Mouse (Mus musculus) naive thymus-derived CD4-positive, alpha-beta T cell, adult 5 months (primary cell): ENCODE measurements around the gene Tln1. TPM values are rescaled to one million over a fixed set of nuclear protein-coding genes. Genes with fewer than 3 reads are reported as not detected.

ENCODE experiments used
- polyA plus RNA-seq: library from polyadenylated mRNA; unstranded; fragments of 100-300 nt; shearing (Covaris generic); gene quantifications from one replicate; pipeline ENCODE4 v1.2.1, GENCODE M21; 2017

The Tln1 gene
- 240 TPM for polyA plus RNA-seq

DNA sequence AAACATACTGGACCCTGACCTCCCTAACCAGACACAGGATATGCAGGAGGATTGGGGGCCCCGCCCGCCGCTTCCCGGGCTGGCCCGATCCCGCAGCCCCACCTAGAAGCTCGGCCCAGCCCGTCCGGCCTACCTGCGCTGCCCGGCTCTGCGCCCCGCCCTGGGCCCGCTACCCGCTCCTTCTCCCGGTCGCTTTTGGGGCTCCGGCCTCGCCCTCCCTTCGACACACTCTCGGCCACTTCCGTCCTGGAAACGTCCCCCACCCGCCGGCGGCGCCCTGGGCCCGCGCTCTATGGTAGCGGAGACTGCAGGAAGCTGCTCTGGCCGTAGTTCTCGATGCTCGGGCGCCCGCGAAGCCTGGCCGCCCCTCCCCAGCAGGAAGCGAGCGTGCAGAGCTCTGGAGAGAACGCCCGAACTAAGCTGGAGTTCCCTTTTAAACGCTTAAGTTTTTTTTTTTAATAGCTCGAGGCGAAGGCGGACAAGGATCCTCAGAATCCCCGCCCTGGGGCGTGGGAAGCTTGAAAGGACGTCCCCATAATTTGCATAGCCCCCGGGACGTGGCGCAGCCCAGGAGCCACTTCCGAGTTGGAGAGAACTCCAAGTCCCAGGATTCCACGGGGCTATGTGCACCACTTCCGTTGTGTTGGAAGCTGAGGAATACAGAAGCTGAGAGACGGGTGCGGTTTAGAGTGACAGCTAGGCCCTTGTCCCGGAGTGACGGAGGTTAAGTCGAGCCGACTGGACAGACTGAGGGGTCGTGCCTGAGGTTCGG is at the start of gene Tln1, which contains the start of gene Creb3:
TSS of gene Tln1 (minus strand) at position 695 of the 772 bp plus-strand sequence.
TSS of gene Creb3 (plus strand) at position 336 of the 772 bp plus-strand sequence.

DNA sequence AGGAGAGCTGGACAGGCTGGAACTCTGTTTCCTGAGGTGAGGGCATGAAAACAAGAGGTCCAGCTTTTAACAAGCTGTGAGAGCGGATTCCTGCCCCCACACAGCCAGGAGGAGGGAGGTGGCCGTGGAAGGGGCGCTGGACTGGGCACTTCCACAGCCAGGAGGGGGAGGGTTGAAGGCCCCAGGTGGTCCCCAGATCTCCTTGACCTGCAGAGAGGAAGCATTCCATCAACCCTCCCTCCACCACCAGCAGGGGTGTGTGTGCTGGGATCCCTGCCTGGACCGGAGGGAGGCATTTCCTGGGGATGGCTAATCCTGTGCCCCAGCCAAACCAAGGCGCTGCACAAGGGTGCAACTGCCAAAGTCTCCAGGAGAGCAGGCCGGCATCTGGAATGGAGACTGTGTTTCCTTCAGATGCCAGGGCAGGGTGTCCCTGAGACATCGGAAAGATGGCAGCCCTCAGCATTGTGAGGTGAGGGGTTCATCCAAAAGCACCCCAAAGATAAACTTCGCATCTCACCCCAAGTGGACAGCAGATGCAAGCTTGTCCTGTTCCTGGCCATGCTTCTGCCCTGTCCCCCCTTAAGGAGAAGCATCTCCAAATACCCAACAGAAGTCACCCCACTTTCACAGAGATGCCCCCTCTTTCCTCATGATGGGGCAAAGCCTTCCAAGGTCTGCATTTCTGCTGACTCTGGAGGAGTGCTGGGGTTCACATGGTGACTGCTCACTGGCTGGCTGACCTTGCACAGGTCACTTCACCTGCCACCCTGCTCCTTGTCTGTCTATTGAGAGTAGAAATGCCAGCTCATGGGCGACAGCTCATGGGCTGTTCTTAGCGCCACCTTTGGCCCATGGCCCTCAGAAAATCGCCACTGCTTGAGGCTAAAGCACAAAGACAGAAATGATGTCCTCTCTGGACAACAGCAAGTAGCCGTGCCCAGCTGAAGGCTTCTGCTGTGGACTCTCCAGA is 22.2 kb upstream of the Tln1 start, which contains the start of gene Msmp:
TSS of gene Msmp (minus strand) at position 51 of the 973 bp plus-strand sequence.

DNA sequence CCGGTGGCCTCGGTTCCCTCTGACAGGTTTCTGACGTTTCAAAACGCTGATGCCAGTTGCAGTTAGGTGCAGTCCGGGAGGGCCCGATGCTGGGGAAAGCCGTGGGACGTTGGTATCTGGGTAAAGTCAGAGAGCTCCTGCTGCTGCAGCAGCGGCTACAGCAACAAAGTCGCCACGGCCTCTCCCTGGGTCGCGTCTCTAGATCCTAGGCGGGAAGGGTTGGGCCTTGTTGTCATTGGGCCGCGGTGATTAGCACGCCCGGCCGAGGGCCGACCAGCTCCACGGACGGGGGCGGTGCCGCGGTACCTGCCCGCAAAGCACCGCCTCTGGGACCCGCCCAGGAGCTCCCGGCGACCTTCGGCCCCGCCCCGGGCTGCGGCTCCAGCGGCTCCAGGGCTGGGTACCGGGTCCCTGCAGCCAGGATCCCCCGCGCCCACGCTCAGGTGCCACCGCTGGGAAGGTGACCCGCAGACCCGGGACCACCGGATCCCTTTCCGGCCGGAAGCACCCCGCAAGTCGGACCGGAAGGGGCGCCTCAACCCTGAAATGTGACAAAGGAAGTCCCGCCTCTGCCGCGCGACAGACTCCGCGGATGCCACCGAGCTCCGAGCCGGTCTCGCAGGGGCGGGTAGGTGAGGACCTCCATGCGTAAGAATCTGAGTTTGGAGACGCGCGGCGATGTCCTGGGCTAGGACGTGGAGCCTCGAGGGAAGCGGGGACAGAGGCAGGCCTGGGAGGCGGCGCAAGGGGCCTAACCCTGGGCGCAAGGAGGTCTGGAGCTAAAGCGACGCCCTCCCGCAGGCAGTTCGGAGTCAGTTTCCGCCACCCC is 16.1 kb upstream of the Tln1 start, which contains the start of the genes Rgp1 and Gba2:
TSS of gene Rgp1 (plus strand) at position 340 of the 829 bp plus-strand sequence.
TSS of gene Gba2 (minus strand) at position 498 of the 829 bp plus-strand sequence.

DNA sequence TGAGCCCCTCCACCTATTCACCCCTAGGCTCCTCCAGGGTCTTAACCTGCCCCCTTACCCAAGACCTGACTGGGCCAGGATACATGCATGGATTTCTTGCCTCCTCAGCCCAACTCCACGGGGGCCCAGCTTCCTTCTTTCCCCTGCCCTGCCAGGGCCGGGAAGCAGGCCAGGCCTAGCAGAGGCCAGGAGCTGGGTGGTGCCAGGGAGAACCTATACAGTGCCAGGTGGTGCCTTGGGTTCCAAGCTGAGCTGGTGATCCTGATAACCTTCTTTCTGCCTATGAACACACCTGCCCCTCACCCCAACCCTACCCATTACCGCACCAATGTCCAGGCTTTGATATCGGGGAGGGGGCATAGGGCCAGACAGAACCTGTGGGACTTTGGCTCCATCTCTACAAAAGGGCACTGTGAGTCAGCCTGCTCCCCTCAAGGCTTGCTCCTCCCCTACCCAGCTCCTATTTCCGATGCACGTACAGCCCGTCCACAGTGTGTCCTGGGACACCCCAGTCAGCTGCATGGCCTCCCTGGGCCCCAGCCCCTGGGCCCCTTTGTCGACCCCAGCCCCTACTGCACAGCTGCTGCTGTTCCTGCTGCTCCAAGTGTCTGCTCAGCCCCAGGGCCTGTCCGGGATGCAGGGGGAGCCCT is 55.8 kb downstream of the Tln1 start, which contains the start of gene Car9:
TSS of gene Car9 (plus strand) at position 431 of the 650 bp plus-strand sequence.

DNA sequence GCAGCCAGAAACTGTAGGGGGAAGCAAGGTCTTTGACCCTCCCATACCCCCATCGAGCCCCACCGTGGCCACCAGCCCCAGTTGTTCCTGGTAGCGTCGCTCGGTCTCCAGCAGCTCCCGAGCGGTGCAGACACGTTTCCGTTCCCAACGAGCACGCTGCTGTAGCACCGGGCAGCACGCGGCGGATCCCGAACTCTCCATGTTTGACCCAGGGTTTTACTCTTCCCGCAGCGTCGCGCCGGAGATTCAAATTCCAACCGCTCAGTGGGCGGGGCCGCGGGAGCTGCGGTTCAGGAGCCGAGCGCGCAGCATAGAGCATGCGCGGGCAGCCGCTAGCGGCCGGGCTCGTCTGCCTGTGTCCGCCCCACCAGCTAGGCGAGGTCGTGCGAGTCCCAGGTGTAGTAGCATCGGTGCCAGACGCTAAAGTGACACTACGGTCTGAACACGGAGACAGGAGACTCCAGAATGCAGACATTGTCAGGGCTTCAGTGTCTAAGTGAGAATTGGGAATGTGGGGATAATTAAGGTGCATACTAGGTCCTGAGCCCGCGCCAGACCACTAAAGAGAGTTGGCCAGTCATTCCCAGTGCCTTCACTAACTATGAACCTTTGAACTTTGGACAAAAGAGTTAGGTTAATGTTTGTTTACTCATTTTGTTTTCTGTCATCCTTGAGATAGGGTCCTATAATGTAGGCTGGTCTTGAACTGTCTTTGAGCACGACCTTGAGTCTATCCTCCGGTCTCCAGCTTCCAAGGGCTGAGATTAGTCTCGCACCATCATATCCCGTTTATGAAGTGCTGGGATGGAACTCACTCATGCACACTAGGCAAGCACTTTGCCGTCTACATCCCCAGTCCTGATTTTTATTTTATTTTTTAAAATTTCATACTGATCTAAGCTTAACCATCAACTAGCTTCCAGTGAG is 62.8 kb downstream of the Tln1 start, which contains the start of gene Arhgef39:
TSS of gene Arhgef39 (minus strand) at position 289 of the 927 bp plus-strand sequence.

DNA sequence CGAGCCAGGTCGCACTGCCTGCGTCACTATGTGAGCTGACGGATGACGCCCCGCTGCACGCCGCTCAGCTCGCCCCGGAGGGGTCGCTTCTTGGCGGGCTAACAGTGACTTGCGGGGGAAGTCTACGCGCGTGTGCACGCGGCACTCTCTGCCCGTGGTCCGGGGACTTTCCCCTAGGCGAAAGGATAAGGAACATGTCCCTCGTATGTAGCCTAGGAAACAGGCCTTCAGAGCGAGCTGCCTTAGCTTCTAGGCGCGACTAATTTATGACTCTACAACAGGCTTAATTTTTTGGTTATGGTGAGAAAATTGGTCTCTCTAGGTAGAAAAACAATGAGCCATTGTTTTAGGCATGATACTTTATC is 69.7 kb downstream of the Tln1 start, which contains the start of gene Ccdc107:
TSS of gene Ccdc107 (plus strand) at position 80 of the 365 bp plus-strand sequence.

DNA sequence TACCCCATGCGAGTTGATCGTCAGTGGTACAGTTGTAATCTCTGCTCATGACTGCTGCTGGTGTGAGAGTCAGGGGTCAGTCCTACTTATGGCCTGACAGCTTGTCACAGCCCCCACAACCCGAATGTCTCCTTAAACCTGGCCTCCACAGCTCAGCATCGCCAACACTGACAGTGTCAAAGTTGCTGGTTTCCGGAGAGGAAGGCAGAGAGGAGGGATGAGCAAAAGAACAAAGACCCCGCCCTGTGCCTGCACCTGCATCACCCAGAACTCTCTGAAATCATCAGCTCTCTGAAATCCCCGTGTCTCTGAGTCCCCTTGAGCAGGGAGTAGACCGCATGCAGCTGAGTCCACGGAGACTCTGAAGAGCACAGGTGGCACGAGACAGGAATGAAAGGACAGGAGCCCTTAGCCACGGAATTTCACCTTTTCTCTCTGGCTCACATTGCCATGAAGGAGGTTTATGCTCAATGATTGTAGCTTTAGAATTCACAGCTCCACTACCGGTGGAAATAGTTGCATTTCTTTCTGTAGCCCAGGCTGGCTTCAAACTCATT is 78.9 kb downstream of the Tln1 start, which contains the start of gene Sit1:
TSS of gene Sit1 (minus strand) at position 200 of the 557 bp plus-strand sequence.

Other genes with a start within 250 kb of the Tln1 start
- gene Rusc2, start 180.7 kb downstream of the Tln1 start, polyA plus RNA-seq = not detected
- gene Fam166b, start 133.6 kb downstream of the Tln1 start, polyA plus RNA-seq = not detected
- gene Tesk1, start 120.8 kb downstream of the Tln1 start, polyA plus RNA-seq = 44.9 TPM
- 59.9 TPM for gene Cd72, start 108.1 kb downstream of the Tln1 start, polyA plus RNA-seq
- 102 TPM for gene Sit1, start 79.0 kb downstream of the Tln1 start, polyA plus RNA-seq
- 52.6 TPM for gene Ccdc107, start 69.8 kb downstream of the Tln1 start, polyA plus RNA-seq
- 6.2 TPM for gene Arhgef39, start 63.0 kb downstream of the Tln1 start, polyA plus RNA-seq
- gene Car9, start 55.7 kb downstream of the Tln1 start, polyA plus RNA-seq = 0.42 TPM
- not detected for gene Tpm2, start 38.9 kb downstream of the Tln1 start, polyA plus RNA-seq
- 82.1 TPM for gene Creb3, start 359 bp downstream of the Tln1 start, polyA plus RNA-seq
- 9.6 TPM for gene Rgp1, start 16.0 kb upstream of the Tln1 start, polyA plus RNA-seq
- 39.8 TPM for gene Gba2, start 16.2 kb upstream of the Tln1 start, polyA plus RNA-seq
- 2.4 TPM for gene Msmp, start 21.8 kb upstream of the Tln1 start, polyA plus RNA-seq
- gene Npr2, start 69.2 kb upstream of the Tln1 start, polyA plus RNA-seq = not detected
- not detected for gene Spag8, start 90.9 kb upstream of the Tln1 start, polyA plus RNA-seq
- gene Hint2, start 93.8 kb upstream of the Tln1 start, polyA plus RNA-seq = 37.8 TPM
- gene Tmem8b, start 106.3 kb upstream of the Tln1 start, polyA plus RNA-seq = 1.2 TPM
- gene Fam221b, start 106.5 kb upstream of the Tln1 start, polyA plus RNA-seq = 0.96 TPM
- not detected for gene Olfr70, start 138.1 kb upstream of the Tln1 start, polyA plus RNA-seq
- gene Olfr71, start 147.6 kb upstream of the Tln1 start, polyA plus RNA-seq = not detected
- not detected for gene Hrct1, start 164.5 kb upstream of the Tln1 start, polyA plus RNA-seq
- not detected for gene Spaar, start 167.3 kb upstream of the Tln1 start, polyA plus RNA-seq
- gene Olfr159, start 208.3 kb upstream of the Tln1 start, polyA plus RNA-seq = not detected